Mouse (Mus musculus): Measurements from ENCODE around the gene Kcnma1. TPM values are rescaled to one million over a fixed set of nuclear protein-coding genes. Genes with fewer than 3 reads are reported as not detected.

Kcnma1 gene
- polyA plus RNA-seq, 1 experiment from 2014 or later = 2.0 TPM

DNA sequence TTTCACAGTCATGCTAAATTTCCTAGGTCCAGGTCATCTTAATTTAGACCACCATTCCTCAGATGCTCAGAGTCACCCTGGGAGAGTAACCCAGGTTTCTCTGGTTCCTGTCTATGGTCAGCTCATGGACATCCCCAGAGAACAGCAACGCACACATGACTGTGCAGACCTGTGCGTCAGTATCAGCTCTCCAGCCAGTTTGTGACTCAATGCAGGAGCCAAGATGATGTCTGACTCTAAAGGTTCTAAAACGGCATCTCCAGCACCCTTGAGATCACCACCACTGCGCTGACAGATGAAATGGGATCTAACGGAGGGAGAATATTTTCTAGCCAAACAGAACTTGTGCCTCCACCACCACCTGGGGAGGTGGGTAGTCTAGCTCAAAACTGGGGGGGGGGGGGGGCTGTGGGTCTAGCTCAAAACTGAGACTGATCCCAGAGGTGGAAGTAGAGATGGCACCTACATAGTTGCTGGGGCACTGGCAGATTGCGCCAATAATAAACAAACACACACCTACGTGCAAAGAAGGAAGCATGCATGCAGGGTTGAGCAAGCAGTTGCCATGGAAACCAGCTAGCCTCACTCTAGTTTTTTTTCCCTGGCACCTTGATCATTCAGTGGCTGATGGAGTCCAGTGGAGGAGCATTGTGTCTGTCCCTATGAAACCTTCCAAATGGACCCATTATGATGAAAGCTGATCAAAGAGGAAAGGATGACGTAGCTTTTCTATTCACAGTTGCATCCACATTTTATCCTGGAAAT, 231.3 kb downstream of the Kcnma1 start:
- no peak overlapping the region for H3K4me3 ChIP-seq (ENCODE audit: low read length)
- WGBS = 66% methylated on average over 8 of the region's 8 CpGs
- no peaks in the 10 kb centered on the region for H3K9me3 ChIP-seq (ENCODE audit: low read length)
- H3K4me2 ChIP-seq (replicated peaks; ENCODE audit: low read depth, low read length) = no peak overlapping the region
- H3K27me3 ChIP-seq (ENCODE audit: insufficient read depth, low read length) = no peaks in the 10 kb centered on the region
- H3K9ac ChIP-seq (replicated peaks; ENCODE audit: low read length) = no peak overlapping the region
- H3K4me1 ChIP-seq (ENCODE audit: insufficient read depth, low read length) = peaks cover 27% of the 10 kb centered on the region; the same call in 1 of the 2 replicates
- no peak for ATAC-seq (ENCODE audit: low FRiP score, low TSS enrichment)
- no peaks in the 10 kb centered on the region for H3K36me3 ChIP-seq (ENCODE audit: insufficient read depth, low read length)
- H3K27ac ChIP-seq (ENCODE audit: low read length) = no peak overlapping the region

GRCm38 (mm10) chr14:23774542-23774941, 239.7 kb downstream of the Kcnma1 start:
- Histone ChIP-seq H3K9ac (replicated peaks; ENCODE audit: low read length) (no peak overlapping the region), H3K36me3 (ENCODE audit: insufficient read depth, low read length) (no peaks in the 10 kb centered on the region), H3K27ac (ENCODE audit: low read length) (no peak overlapping the region), H3K27me3 (ENCODE audit: insufficient read depth, low read length) (no peaks in the 10 kb centered on the region), H3K4me3 (ENCODE audit: low read length) (no peak overlapping the region), H3K9me3 (ENCODE audit: low read length) (no peaks in the 10 kb centered on the region), H3K4me1 (ENCODE audit: insufficient read depth, low read length) (no peaks in the 10 kb centered on the region), H3K4me2 (replicated peaks; ENCODE audit: low read depth, low read length) (no peak overlapping the region)
- WGBS = 85% methylated on average over 2 of the region's 2 CpGs
- no peak for ATAC-seq (ENCODE audit: low FRiP score, low TSS enrichment)

DNA sequence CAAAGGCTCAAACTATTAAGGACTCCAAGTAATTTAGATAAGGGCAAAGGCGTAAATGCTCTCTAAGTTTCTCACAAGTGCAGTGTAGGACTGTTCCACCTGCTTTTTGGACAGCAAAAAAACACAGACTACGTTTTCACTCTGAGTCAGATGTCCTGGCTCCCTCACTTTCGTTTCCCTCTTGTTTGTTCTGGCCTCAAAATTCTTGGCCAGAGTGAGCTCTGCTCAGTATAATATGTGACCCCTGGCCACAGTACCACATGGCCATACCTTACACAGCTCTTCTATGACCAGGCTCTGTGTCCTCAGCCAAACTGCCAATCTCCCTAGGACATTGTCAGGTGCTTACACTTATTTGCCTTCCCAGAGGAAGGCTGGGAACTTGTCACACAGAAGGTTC, 241.6 kb downstream of the Kcnma1 start:
- no peaks in the 10 kb centered on the region for H3K36me3 ChIP-seq (ENCODE audit: insufficient read depth, low read length)
- H3K27me3 ChIP-seq (ENCODE audit: insufficient read depth, low read length) = no peaks in the 10 kb centered on the region
- no peak for ATAC-seq (ENCODE audit: low FRiP score, low TSS enrichment)
- no peak overlapping the region for H3K4me2 ChIP-seq (replicated peaks; ENCODE audit: low read depth, low read length)
- no peak overlapping the region for H3K4me3 ChIP-seq (ENCODE audit: low read length)
- no peaks in the 10 kb centered on the region for H3K9me3 ChIP-seq (ENCODE audit: low read length)
- no peak overlapping the region for H3K27ac ChIP-seq (ENCODE audit: low read length)
- no peaks in the 10 kb centered on the region for H3K4me1 ChIP-seq (ENCODE audit: insufficient read depth, low read length)
- no peak overlapping the region for H3K9ac ChIP-seq (replicated peaks; ENCODE audit: low read length)
- WGBS = 72% methylated on average over 3 of the region's 3 CpGs

- no peaks in the 10 kb centered on the region for H3K4me1 ChIP-seq (ENCODE audit: insufficient read depth, low read length)
- 59% methylated on average over 1 of the region's 1 CpGs for WGBS
- H3K9ac ChIP-seq (replicated peaks; ENCODE audit: low read length) = no peak overlapping the region
- H3K27ac ChIP-seq (ENCODE audit: low read length) = no peak overlapping the region
- H3K4me3 ChIP-seq (ENCODE audit: low read length) = no peak overlapping the region
- no peaks in the 10 kb centered on the region for H3K36me3 ChIP-seq (ENCODE audit: insufficient read depth, low read length)
- ATAC-seq (ENCODE audit: low FRiP score, low TSS enrichment) = no peak
- no peaks in the 10 kb centered on the region for H3K9me3 ChIP-seq (ENCODE audit: low read length)
- no peaks in the 10 kb centered on the region for H3K27me3 ChIP-seq (ENCODE audit: insufficient read depth, low read length)
- no peak overlapping the region for H3K4me2 ChIP-seq (replicated peaks; ENCODE audit: low read depth, low read length)
Observed at GRCm38 (mm10) chr14:23771794-23772193, 242.5 kb downstream of the Kcnma1 start.

DNA sequence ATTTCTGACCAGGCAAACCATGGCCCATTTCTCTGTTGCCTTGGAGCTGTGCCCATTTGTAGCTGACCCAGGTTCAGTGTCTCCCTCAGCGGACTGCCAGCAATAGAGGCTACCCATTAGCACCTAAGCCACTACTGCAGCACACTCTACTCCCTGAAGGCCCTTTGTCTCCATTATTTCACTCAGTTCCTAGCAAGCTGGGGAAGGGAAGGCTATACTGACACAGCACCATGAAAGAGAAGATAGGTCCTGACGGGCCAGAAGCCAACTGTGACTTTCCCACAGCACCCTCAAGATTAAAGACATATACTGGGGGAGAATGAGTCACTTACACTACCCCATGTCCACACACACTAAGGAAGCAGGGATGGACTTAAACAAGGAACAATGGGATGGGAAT, 251.8 kb downstream of the Kcnma1 start:
- Histone ChIP-seq H3K4me3 (ENCODE audit: low read length) (no peak overlapping the region), H3K4me2 (replicated peaks; ENCODE audit: low read depth, low read length) (no peak overlapping the region), H3K9me3 (ENCODE audit: low read length) (no peaks in the 10 kb centered on the region), H3K36me3 (ENCODE audit: insufficient read depth, low read length) (no peaks in the 10 kb centered on the region), H3K4me1 (ENCODE audit: insufficient read depth, low read length) (no peaks in the 10 kb centered on the region), H3K27me3 (ENCODE audit: insufficient read depth, low read length) (no peaks in the 10 kb centered on the region), H3K27ac (ENCODE audit: low read length) (no peak overlapping the region), H3K9ac (replicated peaks; ENCODE audit: low read length) (no peak overlapping the region)
- ATAC-seq (ENCODE audit: low FRiP score, low TSS enrichment) = no peak
- 89% methylated on average over 2 of the region's 2 CpGs for WGBS

DNA sequence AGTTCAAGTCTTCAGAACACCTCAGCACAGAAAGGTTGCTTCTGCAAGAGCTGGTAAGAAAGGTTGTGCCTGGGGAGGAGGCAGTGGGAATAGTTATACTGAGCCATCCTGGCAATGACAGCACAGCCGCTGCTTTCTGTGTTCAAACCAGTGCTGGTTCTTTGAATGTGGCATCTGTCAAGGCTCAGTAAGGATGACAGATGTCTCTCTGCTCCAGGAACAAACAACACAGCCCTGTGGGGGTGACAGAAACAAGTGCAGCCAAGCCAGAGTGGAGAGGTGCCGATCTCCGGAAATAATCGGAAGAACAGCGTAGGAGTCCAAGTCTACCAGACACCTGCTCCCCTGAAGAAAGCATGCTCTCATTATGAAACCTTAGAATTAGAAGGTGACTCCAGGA, 254.7 kb downstream of the Kcnma1 start:
- no peaks in the 10 kb centered on the region for H3K36me3 ChIP-seq (ENCODE audit: insufficient read depth, low read length)
- no peaks in the 10 kb centered on the region for H3K27me3 ChIP-seq (ENCODE audit: insufficient read depth, low read length)
- no peak overlapping the region for H3K9ac ChIP-seq (replicated peaks; ENCODE audit: low read length)
- no peak overlapping the region for H3K4me3 ChIP-seq (ENCODE audit: low read length)
- H3K9me3 ChIP-seq (ENCODE audit: low read length) = no peaks in the 10 kb centered on the region
- no peak for ATAC-seq (ENCODE audit: low FRiP score, low TSS enrichment)
- H3K27ac ChIP-seq (ENCODE audit: low read length) = no peak overlapping the region
- H3K4me1 ChIP-seq (ENCODE audit: insufficient read depth, low read length) = no peaks in the 10 kb centered on the region
- 92% methylated on average over 5 of the region's 5 CpGs for WGBS
- no peak overlapping the region for H3K4me2 ChIP-seq (replicated peaks; ENCODE audit: low read depth, low read length)

GRCm38 (mm10) chr14:23758421-23758820, 255.9 kb downstream of the Kcnma1 start:
- Histone ChIP-seq H3K4me2 (replicated peaks; ENCODE audit: low read depth, low read length) (no peak overlapping the region), H3K27ac (ENCODE audit: low read length) (no peak overlapping the region), H3K9me3 (ENCODE audit: low read length) (no peaks in the 10 kb centered on the region), H3K9ac (replicated peaks; ENCODE audit: low read length) (no peak overlapping the region), H3K4me1 (ENCODE audit: insufficient read depth, low read length) (no peaks in the 10 kb centered on the region), H3K27me3 (ENCODE audit: insufficient read depth, low read length) (no peaks in the 10 kb centered on the region), H3K36me3 (ENCODE audit: insufficient read depth, low read length) (no peaks in the 10 kb centered on the region), H3K4me3 (ENCODE audit: low read length) (no peak overlapping the region)
- WGBS = 55% methylated on average over 1 of the region's 1 CpGs
- ATAC-seq (ENCODE audit: low FRiP score, low TSS enrichment) = no peak

DNA sequence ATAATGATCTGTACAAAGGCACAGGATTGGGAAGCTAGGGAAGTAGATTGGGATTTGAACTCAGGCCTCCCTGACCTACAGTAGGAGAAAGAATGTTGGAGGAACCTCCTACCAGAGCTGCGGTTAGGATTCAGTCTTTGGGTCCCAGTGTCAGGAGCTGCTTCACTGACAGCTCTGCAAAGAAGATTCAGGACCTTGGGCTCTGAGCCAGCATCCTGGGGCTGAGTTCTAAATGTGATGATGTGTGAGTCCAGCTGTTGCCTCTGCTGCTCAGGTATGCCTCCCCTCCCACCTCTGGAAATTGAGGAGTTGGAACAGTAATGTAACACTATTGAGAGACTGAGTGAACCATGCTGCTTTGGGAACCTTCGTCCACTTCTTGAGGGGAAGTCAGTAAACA, 266.3 kb downstream of the Kcnma1 start:
- H3K4me1 ChIP-seq (ENCODE audit: insufficient read depth, low read length) = no peaks in the 10 kb centered on the region
- H3K4me3 ChIP-seq (ENCODE audit: low read length) = no peak overlapping the region
- no peak overlapping the region for H3K27ac ChIP-seq (ENCODE audit: low read length)
- no peaks in the 10 kb centered on the region for H3K36me3 ChIP-seq (ENCODE audit: insufficient read depth, low read length)
- 73% methylated on average over 2 of the region's 2 CpGs for WGBS
- no peak for ATAC-seq (ENCODE audit: low FRiP score, low TSS enrichment)
- H3K27me3 ChIP-seq (ENCODE audit: insufficient read depth, low read length) = no peaks in the 10 kb centered on the region
- no peaks in the 10 kb centered on the region for H3K9me3 ChIP-seq (ENCODE audit: low read length)
- no peak overlapping the region for H3K4me2 ChIP-seq (replicated peaks; ENCODE audit: low read depth, low read length)
- no peak overlapping the region for H3K9ac ChIP-seq (replicated peaks; ENCODE audit: low read length)

DNA sequence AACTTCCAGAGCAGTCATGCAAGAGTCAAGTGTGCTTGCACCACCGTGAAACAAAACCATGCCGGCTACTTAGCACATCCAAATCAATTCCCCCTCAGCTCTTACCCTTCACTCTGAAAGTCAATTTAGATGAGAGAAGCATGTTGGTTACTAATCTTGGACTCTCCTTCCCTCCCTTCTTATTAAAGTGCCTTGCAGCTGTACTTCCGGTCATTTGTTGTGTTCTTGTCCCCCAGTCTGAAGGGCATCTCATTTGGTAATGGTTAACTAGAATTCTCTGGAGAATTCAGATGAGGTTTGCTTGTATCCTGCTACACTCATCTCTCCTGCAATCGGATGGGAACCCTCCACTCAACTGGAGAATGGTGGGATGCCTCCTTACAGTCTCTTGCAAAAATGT, 267.3 kb downstream of the Kcnma1 start:
- Histone ChIP-seq H3K36me3 (ENCODE audit: insufficient read depth, low read length) (no peaks in the 10 kb centered on the region), H3K27ac (ENCODE audit: low read length) (no peak overlapping the region), H3K4me1 (ENCODE audit: insufficient read depth, low read length) (no peaks in the 10 kb centered on the region), H3K9ac (replicated peaks; ENCODE audit: low read length) (no peak overlapping the region), H3K27me3 (ENCODE audit: insufficient read depth, low read length) (no peaks in the 10 kb centered on the region), H3K4me3 (ENCODE audit: low read length) (no peak overlapping the region), H3K9me3 (ENCODE audit: low read length) (no peaks in the 10 kb centered on the region), H3K4me2 (replicated peaks; ENCODE audit: low read depth, low read length) (no peak overlapping the region)
- peak; percentile 19; the same call in 1 of the 2 replicates for ATAC-seq (ENCODE audit: low FRiP score, low TSS enrichment)
- 62% methylated on average over 4 of the region's 4 CpGs for WGBS

DNA sequence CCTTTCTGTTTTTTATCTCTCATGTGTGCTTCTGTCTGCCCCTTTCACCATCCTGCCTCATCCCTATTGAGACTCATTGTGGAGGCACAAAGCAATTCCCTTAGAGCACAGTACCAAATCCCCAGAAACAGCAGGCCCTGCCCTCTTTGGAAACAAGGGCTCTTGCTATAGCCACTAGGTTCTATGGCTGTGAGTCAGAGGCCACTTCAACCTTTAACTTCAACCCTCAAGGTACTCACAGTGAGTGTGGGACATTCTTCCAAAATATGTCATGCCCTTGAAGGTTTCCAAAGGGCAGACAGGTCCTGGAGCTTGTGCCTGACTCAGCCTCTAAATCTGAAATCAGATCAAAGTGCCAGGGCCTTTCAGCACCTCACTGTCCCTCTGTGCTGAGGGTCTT, 272.8 kb downstream of the Kcnma1 start:
- no peaks in the 10 kb centered on the region for H3K9me3 ChIP-seq (ENCODE audit: low read length)
- H3K4me2 ChIP-seq (replicated peaks; ENCODE audit: low read depth, low read length) = no peak overlapping the region
- no peaks in the 10 kb centered on the region for H3K4me1 ChIP-seq (ENCODE audit: insufficient read depth, low read length)
- H3K27me3 ChIP-seq (ENCODE audit: insufficient read depth, low read length) = no peaks in the 10 kb centered on the region
- no peaks in the 10 kb centered on the region for H3K36me3 ChIP-seq (ENCODE audit: insufficient read depth, low read length)
- H3K27ac ChIP-seq (ENCODE audit: low read length) = no peak overlapping the region
- H3K4me3 ChIP-seq (ENCODE audit: low read length) = no peak overlapping the region
- ATAC-seq (ENCODE audit: low FRiP score, low TSS enrichment) = no peak
- H3K9ac ChIP-seq (replicated peaks; ENCODE audit: low read length) = no peak overlapping the region

All from kidney, embryonic 16.5 days (tissue).